Mouse (Mus musculus): ENCODE measurements around the gene Hamp. TPM values are rescaled to one million over a fixed set of nuclear protein-coding genes. Genes with fewer than 3 reads are reported as not detected.
"Not testable (repeated sequence)": the region's sequence is repeated elsewhere in the genome, so short reads cannot be mapped to it uniquely, and the experiment has no call there.

The Hamp gene
- polyA plus RNA-seq, 1 experiment from 2014 or later: not detected

GRCm38 (mm10) chr7:30954971-30955520, 11.2 kb upstream of the Hamp start:
- Histone ChIP-seq H3K27ac (replicated peaks) (no peak overlapping the region), H3K36me3 (peaks cover 46% of the 10 kb centered on the region), H3K9ac (replicated peaks) (no peak overlapping the region), H3K9me3 (no peaks in the 10 kb centered on the region), H3K4me3 (peak overlapping the region; percentile 96), H3K27me3 (no peaks in the 10 kb centered on the region), H3K4me2 (replicated peaks) (peak overlapping the region; percentile 81), H3K4me1 (peaks cover 28% of the 10 kb centered on the region)
- 83% methylated on average over 12 of the region's 12 CpGs for WGBS
- ATAC-seq (replicated peaks): no peak

- ATAC-seq (replicated peaks): no peak
- H3K27ac ChIP-seq (replicated peaks): no peak overlapping the region
- H3K4me3 ChIP-seq: no peak overlapping the region
- no peak overlapping the region for H3K4me2 ChIP-seq (replicated peaks)
- H3K4me1 ChIP-seq: peaks cover 28% of the 10 kb centered on the region
- H3K36me3 ChIP-seq: peaks cover 55% of the 10 kb centered on the region
- 79% methylated on average over 3 of the region's 3 CpGs for WGBS
- no peaks in the 10 kb centered on the region for H3K9me3 ChIP-seq
- H3K27me3 ChIP-seq: no peaks in the 10 kb centered on the region
- H3K9ac ChIP-seq (replicated peaks): no peak overlapping the region
These were observed 10.2 kb upstream of the Hamp start for GRCm38 (mm10) chr7:30954036-30954435.

- Histone ChIP-seq H3K4me3 (no peak overlapping the region), H3K9ac (replicated peaks) (no peak overlapping the region), H3K36me3 (peaks cover 59% of the 10 kb centered on the region), H3K4me2 (replicated peaks) (no peak overlapping the region), H3K27me3 (no peaks in the 10 kb centered on the region), H3K27ac (replicated peaks) (no peak overlapping the region), H3K9me3 (no peaks in the 10 kb centered on the region), H3K4me1 (peaks cover 24% of the 10 kb centered on the region)
- 89% methylated on average over 6 of the region's 6 CpGs for WGBS
- ATAC-seq (replicated peaks): no peak
These were observed 9.6 kb upstream of the Hamp start for GRCm38 (mm10) chr7:30953459-30953858.

- Histone ChIP-seq H3K36me3 (peaks cover 61% of the 10 kb centered on the region), H3K9ac (replicated peaks) (no peak overlapping the region), H3K27me3 (no peaks in the 10 kb centered on the region), H3K4me2 (replicated peaks) (no peak overlapping the region), H3K9me3 (no peaks in the 10 kb centered on the region), H3K4me1 (peaks cover 16% of the 10 kb centered on the region), H3K4me3 (no peak overlapping the region), H3K27ac (replicated peaks) (no peak overlapping the region)
- no peak for ATAC-seq (replicated peaks)
- 96% methylated on average over 16 of the region's 16 CpGs for WGBS
These were observed 8.8 kb upstream of the Hamp start for GRCm38 (mm10) chr7:30952441-30953265.

DNA sequence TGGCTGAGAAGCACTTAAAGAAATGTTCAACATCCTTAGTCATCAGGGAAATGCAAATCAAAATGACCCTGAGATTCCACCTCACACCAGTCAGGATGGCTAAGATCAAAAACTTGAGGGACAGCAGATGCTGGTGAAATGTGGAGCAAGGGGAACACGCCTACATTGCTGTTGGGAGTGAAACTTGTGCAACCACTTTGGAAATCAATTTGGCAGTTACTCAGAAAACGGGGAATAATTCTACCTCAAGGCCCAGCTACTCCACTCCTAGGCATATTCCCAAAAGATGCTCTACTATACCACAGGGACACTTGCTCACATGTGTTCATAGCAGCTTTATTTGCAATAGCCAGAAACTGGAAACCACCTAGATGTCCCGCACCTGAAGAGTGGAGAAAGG, 6.1 kb upstream of the Hamp start:
- not testable (repeated sequence) for H3K27ac ChIP-seq (replicated peaks); ATAC-seq (replicated peaks); H3K4me2 ChIP-seq (replicated peaks); H3K4me3 ChIP-seq; H3K27me3 ChIP-seq; H3K4me1 ChIP-seq; H3K9ac ChIP-seq (replicated peaks); H3K9me3 ChIP-seq
- peaks cover 73% of the 10 kb centered on the region for H3K36me3 ChIP-seq
- WGBS: 91% methylated on average over 3 of the region's 3 CpGs

- Histone ChIP-seq H3K27ac (replicated peaks) (no peak overlapping the region), H3K4me1 (no peaks in the 10 kb centered on the region), H3K4me2 (replicated peaks) (no peak overlapping the region), H3K27me3 (no peaks in the 10 kb centered on the region), H3K9me3 (no peaks in the 10 kb centered on the region), H3K9ac (replicated peaks) (no peak overlapping the region), H3K4me3 (no peak overlapping the region), H3K36me3 (peaks cover 37% of the 10 kb centered on the region)
- 0 out of 2 replicates have a peak, but pooled peaks have one; percentile 26 for ATAC-seq (replicated peaks)
- 97% methylated on average over 7 of the region's 7 CpGs for WGBS
These were observed 2.0 kb upstream of the Hamp start for GRCm38 (mm10) chr7:30945876-30946275.

- WGBS: 93% methylated on average over 7 of the region's 7 CpGs
- not testable (repeated sequence) for H3K9me3 ChIP-seq; H3K9ac ChIP-seq (replicated peaks); H3K27ac ChIP-seq (replicated peaks); H3K4me1 ChIP-seq; H3K27me3 ChIP-seq; H3K4me2 ChIP-seq (replicated peaks); H3K4me3 ChIP-seq
- ATAC-seq (replicated peaks): 0 out of 2 replicates have a peak, but pooled peaks have one; percentile 11
- H3K36me3 ChIP-seq: peaks cover 33% of the 10 kb centered on the region
These were observed 1.6 kb upstream of the Hamp start for GRCm38 (mm10) chr7:30945466-30945865.

DNA sequence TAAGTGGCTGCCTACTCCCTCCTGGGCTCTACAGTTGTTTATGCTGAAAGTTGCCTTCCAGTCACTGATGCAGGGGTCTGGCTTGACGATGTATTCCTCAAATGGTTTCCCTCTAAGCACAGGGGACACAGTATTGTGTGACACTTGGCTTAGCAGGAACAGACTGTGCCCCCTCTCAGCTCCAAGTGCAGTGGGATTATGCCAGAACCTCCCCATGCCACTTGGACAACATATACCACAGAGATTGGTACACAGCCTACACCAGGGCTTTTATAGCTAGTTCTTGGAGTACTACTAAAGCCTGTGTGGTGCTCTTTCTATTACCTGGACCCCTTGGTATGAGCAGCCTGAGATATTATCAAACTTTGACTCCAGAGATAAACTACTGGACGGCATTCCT, 874 bp upstream of the Hamp start:
- peaks cover 27% of the 10 kb centered on the region for H3K36me3 ChIP-seq
- not testable (repeated sequence) for H3K4me2 ChIP-seq (replicated peaks); H3K4me3 ChIP-seq; H3K4me1 ChIP-seq; ATAC-seq (replicated peaks); H3K9me3 ChIP-seq; H3K27me3 ChIP-seq; H3K9ac ChIP-seq (replicated peaks); H3K27ac ChIP-seq (replicated peaks)
- 81% methylated on average over 2 of the region's 2 CpGs for WGBS

DNA sequence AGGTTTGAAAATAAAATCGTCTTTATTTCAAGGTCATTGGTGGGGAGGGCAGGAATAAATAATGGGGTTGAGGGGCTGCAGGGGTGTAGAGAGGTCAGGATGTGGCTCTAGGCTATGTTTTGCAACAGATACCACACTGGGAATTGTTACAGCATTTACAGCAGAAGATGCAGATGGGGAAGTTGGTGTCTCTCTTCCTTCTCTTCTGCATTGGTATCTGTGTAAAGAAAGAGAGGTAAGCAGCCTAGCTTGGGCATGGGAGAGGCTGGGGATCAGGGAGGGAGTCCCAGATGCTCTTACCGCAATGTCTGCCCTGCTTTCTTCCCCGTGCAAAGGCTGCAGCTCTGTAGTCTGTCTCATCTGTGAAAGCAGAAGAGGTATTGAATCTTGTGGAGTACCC, 1.5 kb downstream of the Hamp start:
- ATAC-seq (replicated peaks); H3K27ac ChIP-seq (replicated peaks); H3K9ac ChIP-seq (replicated peaks); H3K4me2 ChIP-seq (replicated peaks); H3K4me1 ChIP-seq; H3K4me3 ChIP-seq; H3K9me3 ChIP-seq; H3K27me3 ChIP-seq: not testable (repeated sequence)
- peaks cover 13% of the 10 kb centered on the region; the same call in 1 of the 2 replicates for H3K36me3 ChIP-seq
- 59% methylated on average over 3 of the region's 3 CpGs for WGBS

DNA sequence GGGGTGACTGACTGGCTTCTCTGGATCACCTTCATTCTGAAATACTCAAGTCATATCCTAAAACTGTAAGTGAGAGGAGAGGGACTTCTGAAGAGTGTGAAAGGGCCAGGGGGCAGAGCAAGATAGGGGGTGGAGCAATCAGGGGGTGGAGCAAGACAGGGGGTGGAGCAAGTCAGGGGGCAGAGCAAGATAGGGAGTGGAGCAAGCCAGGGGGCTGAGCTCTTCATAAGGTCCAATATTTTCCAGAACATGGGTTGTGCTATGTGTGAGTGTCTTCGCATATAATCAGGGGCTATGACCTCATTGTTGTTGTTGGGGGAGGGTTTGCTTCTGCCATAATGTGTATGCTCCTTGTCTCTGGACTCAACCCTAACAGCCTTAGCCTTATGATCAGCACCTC, 3.8 kb downstream of the Hamp start:
- H3K27ac ChIP-seq (replicated peaks); H3K27me3 ChIP-seq; H3K9ac ChIP-seq (replicated peaks); H3K4me1 ChIP-seq; H3K36me3 ChIP-seq; ATAC-seq (replicated peaks); H3K4me3 ChIP-seq; H3K9me3 ChIP-seq; H3K4me2 ChIP-seq (replicated peaks): not testable (repeated sequence)
- WGBS: 87% methylated on average over 1 of the region's 1 CpGs

DNA sequence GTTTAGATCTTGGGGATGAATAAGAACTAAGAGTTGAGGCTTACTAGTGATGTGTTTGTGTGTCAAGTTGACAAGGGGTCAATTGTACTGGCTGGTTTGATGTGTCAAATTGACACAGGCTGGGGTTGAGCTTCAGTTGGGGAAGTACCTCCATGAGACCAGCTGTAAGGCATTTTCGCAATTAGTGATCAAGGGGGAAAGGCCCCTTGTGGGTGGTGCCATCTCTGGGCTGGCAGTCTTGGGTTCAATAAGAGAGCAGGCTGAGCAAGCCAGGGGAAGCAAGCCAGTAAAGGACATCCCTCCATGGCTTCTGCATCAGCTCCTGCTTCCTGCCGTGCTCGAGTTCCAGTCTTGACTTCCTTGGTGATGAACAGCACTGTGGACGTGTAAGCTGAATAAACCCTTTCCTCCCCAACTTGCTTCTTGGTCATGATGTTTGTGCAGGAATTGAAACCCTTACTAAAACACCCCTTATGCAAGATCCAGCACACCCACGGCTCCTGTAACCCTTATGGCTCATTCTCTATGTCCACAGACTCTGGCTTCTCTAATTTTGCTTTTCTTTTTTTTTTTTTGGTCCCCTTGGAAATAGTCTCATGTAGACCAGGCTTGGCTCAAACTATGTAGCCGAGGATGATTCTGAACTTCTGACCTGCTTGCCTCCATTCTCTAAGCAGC, 8.3 kb downstream of the Hamp start:
- H3K4me2 ChIP-seq (replicated peaks); H3K9ac ChIP-seq (replicated peaks); H3K4me1 ChIP-seq; H3K36me3 ChIP-seq; ATAC-seq (replicated peaks); H3K27ac ChIP-seq (replicated peaks); H3K27me3 ChIP-seq; H3K9me3 ChIP-seq; H3K4me3 ChIP-seq: not testable (repeated sequence)
- 77% methylated on average over 6 of the region's 6 CpGs for WGBS

DNA sequence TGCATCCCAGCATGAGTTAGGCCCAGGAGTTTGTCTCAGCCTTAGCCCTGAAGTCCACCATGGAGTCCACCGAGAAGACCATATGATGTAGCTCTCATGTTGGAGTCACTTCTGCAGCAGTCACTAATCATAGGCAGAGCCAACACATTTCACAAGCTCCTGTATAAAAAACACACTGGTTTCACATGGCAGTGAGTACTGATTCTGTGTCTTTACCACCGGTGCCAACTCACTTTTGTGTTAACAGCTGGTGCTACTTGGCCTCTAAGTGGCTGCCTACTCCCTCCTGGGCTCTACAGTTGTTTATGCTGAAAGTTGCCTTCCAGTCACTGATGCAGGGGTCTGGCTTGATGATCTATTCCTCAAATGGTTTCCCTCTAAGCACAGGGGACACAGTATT, 19.3 kb downstream of the Hamp start, which contains the start of gene Hamp2:
Gene Hamp2, minus strand, starts transcription at position 101 of the 400 bp plus-strand sequence.
- H3K27me3 ChIP-seq; H3K4me3 ChIP-seq; H3K36me3 ChIP-seq; H3K9me3 ChIP-seq; H3K4me2 ChIP-seq (replicated peaks); H3K4me1 ChIP-seq; H3K9ac ChIP-seq (replicated peaks); ATAC-seq (replicated peaks); H3K27ac ChIP-seq (replicated peaks): not testable (repeated sequence)
- 76% methylated on average over 2 of the region's 2 CpGs for WGBS
